Mouse (Mus musculus): ENCODE data around the gene Arhgap24.
A peak's percentile ranks its signal among the peaks of the same experiment; 100 is the strongest.

Arhgap24 gene

GRCm38 (mm10) chr5:102874605-102875298 lies 393.6 kb downstream of the Arhgap24 start:
- DNase-seq (ENCODE audit: low spot score in 2 of 2): peak; percentile 75 to 82

DNA sequence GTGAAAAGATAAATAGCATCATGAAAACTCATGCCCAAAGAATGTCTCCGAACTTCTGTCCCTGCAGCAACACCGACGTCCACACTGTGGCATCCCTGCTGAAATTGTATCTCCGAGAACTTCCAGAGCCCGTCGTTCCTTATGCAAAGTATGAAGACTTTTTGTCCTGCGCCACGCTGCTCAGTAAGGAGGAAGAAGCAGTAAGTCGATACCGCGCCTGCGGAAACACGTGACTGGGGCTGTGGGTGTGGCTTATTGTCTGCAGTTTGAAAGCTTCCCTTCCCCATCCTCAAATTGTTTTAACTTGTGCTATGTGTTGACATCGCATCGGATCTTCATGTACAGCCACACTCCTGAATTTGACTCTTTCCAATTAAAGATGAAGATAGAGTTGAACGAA lies 394.4 kb downstream of the Arhgap24 start:
- DNase-seq (ENCODE audit: low spot score in 2 of 2): no peak

DNA sequence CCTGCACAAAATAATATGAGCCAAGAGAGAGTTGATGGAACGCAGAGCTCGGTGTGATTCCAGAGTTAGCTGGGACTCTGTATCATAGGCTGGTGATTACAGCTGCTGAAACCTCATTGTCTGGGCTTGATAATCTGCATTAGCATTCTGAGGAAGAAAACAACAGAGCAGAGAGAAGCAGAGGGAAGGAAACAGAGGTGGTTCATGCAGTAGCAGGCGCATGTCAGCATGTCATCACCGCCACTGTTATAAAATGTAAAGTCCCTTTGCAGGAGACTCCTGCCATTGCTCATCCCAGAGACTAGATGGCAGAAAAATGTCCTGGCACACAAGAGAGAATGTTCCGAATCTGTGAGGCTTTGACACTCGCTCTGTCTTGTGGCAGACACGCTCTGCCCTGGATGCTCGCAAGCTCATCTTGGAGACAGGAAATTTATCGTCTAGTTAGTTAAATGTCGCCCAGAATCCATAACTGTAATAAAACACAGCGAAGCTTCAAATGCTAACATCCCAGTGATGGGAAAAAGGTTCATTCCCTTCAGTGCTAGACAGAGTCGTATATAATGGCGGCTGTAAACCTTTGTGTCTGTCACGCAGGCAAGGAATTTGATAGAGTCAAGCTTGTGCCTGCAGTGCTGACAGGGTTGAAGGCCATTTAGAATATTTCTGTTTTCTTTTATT lies 407.4 kb downstream of the Arhgap24 start:
- DNase-seq (ENCODE audit: low spot score in 2 of 2): no peak

- no peak for DNase-seq (ENCODE audit: low spot score in 2 of 2)
These were observed 407.9 kb downstream of the Arhgap24 start for GRCm38 (mm10) chr5:102889163-102889488.

GRCm38 (mm10) chr5:102892226-102892625 lies 411.0 kb downstream of the Arhgap24 start:
- no peak for DNase-seq (ENCODE audit: low spot score in 2 of 2)

DNA sequence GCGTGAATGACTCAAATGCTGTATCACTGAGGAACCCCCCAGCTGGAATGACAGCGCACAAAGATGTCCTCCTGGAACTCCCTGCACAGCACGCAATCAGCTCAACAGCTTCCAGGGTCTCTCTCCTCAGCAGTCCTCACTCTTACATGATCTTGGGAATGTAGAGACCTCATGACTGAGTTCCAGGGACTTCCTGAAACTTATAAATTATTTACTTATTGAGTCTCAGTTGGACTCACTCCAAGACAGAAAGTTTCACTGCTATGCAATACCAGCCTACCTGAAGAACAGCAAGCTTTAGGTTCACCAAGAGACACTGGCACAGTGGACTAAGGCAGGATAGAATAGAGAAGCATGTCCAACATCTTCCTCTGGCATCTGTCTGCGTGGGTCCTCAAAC lies 417.1 kb downstream of the Arhgap24 start:
- no peak for DNase-seq (ENCODE audit: low spot score in 2 of 2)

- no peak for DNase-seq (ENCODE audit: low spot score in 2 of 2)
These were observed 418.6 kb downstream of the Arhgap24 start for GRCm38 (mm10) chr5:102899680-102900215.

GRCm38 (mm10) chr5:102901176-102901575 lies 420.0 kb downstream of the Arhgap24 start:
- DNase-seq (ENCODE audit: low spot score in 2 of 2): no peak

- DNase-seq (ENCODE audit: low spot score in 2 of 2): no peak
These were observed 422.3 kb downstream of the Arhgap24 start for GRCm38 (mm10) chr5:102903487-102903886.

- DNase-seq (ENCODE audit: low spot score in 2 of 2): no peak
These were observed 422.9 kb downstream of the Arhgap24 start for GRCm38 (mm10) chr5:102904066-102904465.

GRCm38 (mm10) chr5:102905441-102906211 lies 424.4 kb downstream of the Arhgap24 start:
- no peak for DNase-seq (ENCODE audit: low spot score in 2 of 2)

DNA sequence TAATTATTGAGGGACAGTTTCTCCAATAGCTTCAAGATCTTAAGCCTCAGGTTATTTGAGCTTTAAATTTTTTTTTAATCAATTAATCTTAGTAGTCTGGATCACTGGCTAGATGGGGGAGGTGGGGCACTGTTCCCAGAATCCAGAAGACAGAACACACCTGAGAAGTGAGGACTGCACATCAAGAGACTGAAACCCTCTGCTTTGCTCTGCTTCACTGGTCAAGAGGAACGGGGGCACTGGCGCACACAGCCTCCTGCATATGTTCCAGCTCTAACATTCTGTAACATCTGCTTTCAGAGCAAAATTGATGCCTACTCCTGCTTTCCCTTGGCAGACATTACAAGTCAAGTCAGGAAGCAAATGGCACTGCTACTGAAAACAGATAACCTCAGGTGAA lies 439.0 kb downstream of the Arhgap24 start:
- no peak for DNase-seq (ENCODE audit: low spot score in 2 of 2)

GRCm38 (mm10) chr5:102926786-102927185 lies 445.6 kb downstream of the Arhgap24 start:
- DNase-seq (ENCODE audit: low spot score in 2 of 2): peak in 1 of 2 experiments; percentile 13

GRCm38 (mm10) chr5:102930161-102930560 lies 449.0 kb downstream of the Arhgap24 start:
- DNase-seq (ENCODE audit: low spot score in 2 of 2): peak in 1 of 2 experiments; percentile 19

DNA sequence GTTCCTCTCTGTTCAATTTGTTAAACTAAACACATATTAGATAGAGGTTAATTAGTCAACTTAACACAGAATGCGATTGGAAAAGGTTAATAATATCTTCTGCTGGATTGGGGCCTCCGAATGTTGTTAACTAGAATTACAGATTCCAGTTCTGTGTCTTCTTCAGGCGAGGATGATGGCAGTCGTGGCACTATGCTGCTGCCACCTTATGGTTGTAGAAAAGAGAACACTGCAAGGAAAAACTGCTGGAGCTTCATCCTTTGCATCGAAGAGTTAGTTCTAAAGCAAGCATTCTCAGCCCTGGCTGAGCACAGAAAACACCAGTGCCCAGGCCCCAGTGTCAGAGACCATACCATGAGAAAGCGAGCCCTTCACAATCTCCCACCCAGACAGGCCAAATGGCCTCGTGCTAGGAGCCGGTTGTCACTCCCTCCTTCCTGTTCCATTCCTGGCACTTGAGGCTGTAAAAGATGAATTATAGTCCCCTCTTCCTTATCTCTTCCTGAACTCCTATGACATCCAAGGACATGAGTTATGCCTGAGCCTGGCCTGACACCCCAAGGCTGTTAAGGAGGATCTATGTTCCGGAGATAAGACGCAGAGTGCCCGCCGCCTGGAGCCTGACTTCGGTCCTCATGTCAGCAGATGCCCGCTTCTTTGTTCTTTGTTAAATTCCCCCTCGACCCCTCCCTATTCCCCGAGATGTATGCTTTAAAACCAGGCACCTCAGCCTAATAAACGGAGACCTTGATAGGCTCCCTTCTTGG lies 462.9 kb downstream of the Arhgap24 start:
- DNase-seq (ENCODE audit: low spot score in 2 of 2): peak; percentile 52 to 61

DNA sequence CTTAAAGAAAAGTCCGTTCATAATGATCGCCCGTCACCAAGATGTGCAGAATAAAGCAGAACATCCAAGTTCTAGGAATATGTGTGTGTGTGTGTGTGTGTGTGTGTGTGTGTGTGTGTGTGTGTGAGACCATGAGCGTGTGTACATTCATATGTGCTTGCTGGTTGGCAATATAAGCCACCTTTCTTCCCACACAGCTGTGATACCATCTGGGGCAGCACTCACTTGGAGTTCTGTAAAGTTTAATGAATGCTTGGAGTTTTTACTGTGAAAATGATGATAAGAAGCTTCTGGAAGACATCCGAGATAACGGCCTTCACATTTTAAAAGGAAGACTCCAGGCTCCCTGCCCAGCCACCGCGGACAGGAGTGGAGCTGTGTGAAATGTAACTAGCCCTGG lies 465.4 kb downstream of the Arhgap24 start:
- peak; percentile 63 to 82 for DNase-seq (ENCODE audit: low spot score in 2 of 2)

DNA sequence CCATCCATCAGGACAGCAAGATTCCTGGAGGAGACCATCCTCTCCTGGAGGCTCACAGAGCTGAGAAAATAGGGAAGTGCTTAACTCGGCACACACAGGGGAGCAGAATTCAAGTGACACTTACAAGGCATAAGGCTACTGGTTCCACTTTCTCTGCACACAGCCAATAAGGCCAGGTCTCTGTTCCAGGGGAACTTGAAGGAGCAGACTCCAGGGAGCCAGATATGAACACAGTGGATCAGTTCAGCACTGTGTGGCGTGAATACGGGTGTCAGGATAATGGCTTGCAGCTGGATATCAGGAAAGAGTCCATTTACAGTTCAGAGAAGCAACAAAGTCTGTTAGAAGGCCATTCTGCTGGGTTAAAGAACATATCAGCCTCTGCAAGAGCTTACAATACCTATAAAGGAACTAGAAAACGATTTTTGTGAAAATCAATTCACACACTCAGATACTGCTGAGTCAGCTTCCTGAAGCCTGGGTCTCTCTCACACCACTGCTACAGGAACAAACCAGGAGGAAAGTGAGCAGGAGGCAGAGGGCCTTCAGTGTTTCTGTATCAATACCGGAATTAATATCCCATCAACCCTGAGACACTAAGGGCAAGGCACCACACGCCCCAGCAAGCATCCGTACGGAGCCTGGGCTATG lies 466.0 kb downstream of the Arhgap24 start:
- DNase-seq (ENCODE audit: low spot score in 2 of 2): no peak

Data from right cerebral cortex, postnatal 10 days (tissue).